Mouse (Mus musculus) limb, embryonic 14.5 days (tissue): ENCODE data around the gene Rgs6. TPM values are rescaled to one million over a fixed set of nuclear protein-coding genes. Genes with fewer than 3 reads are reported as not detected.

ENCODE experiments used
- ATAC-seq: fragments of 200-750 bp; cut with Nextera tagmentation; 2 replicates; pipeline ENCODE4 v1.8.0; 2017; ENCODE audit warnings: low read depth, moderate number of reproducible peaks, moderate TSS enrichment; ENCODE audit not compliant: low FRiP score
- DNase-seq: peaks from one replicate; pipeline ENCODE4 v3.0.0-alpha.2; 2015; ENCODE audit warnings: low spot score
- H3K27ac ChIP-seq: fragments of 300-500 bp; sonication (generic); replicated peaks from 2 replicates; pipeline ENCODE4 v1.5.1; 2014; ENCODE audit warnings: low read depth, mild to moderate bottlenecking, low read length, moderate library complexity, mixed read lengths
- H3K27me3 ChIP-seq: fragments of 300-500 bp; sonication (generic); 2 replicates; pipeline ENCODE4 v1.6.1; 2014; ENCODE audit warnings: low read length, mixed read lengths; ENCODE audit not compliant: control insufficient read depth, insufficient read depth
- H3K36me3 ChIP-seq: fragments of 300-500 bp; sonication (generic); 2 replicates; pipeline ENCODE4 v1.6.1; 2014; ENCODE audit warnings: mild to moderate bottlenecking, low read length, moderate library complexity, mixed read lengths; ENCODE audit not compliant: control insufficient read depth, insufficient read depth
- H3K4me1 ChIP-seq: fragments of 300-500 bp; sonication (generic); 2 replicates; pipeline ENCODE4 v1.6.1; 2014; ENCODE audit warnings: antibody characterized with exemption, low read length, mixed read lengths; ENCODE audit not compliant: control insufficient read depth, insufficient read depth
- H3K4me2 ChIP-seq: fragments of 300-500 bp; sonication (generic); replicated peaks from 2 replicates; pipeline ENCODE4 v1.6.1; 2014; ENCODE audit warnings: low read depth, mild to moderate bottlenecking, low read length, moderate library complexity; ENCODE audit not compliant: severe bottlenecking
- H3K4me3 ChIP-seq: fragments of 300-500 bp; sonication (generic); replicated peaks from 2 replicates; pipeline ENCODE4 v1.5.1; 2014; ENCODE audit warnings: low read length
- H3K9ac ChIP-seq: fragments of 300-500 bp; sonication (generic); 2 replicates; pipeline ENCODE4 v1.6.1; 2014; ENCODE audit warnings: mild to moderate bottlenecking, low read depth, low read length, moderate library complexity; ENCODE audit not compliant: severe bottlenecking
- H3K9me3 ChIP-seq: fragments of 300-500 bp; sonication (generic); 2 replicates; pipeline ENCODE4 v1.6.1; 2016; ENCODE audit warnings: low read length; ENCODE audit not compliant: control insufficient read depth
- POLR2A ChIP-seq: fragments of 200-500 bp; IDR thresholded peaks from 2 replicates; pipeline ENCODE4 v1.8.0; 2012; ENCODE audit warnings: inconsistent platforms, mild to moderate bottlenecking, moderate library complexity, borderline replicate concordance; ENCODE audit not compliant: insufficient read depth, insufficient read length; ENCODE audit errors: extremely low read depth
- WGBS: fragments of 180-500 bp; shearing (Covaris S2); extraction: QIAGEN DNeasy Blood & Tissue Kit; methylation state at CpG from one replicate; pipeline ENCODE4 v1.1.7; 2014; 5-methylcytosine and 5-hydroxymethylcytosine counted together
- polyA plus RNA-seq, 2 experiments: library from polyadenylated mRNA; depleted of rRNA in 1 of 2; stranded (reverse) in 1 of 2; unstranded in 1 of 2; fragments of >200 nt; fragmentation: Nextera tagmentation in 1 of 2; extraction: Ambion mirVana in 1 of 2; gene quantifications; 2 replicates each; pipeline versions ENCODE4 v1.2.1 to v1.2.3; 2012 to 2014

The Rgs6 gene
- polyA plus RNA-seq, 2 experiments, result 1.2 to 1.5 TPM

DNA sequence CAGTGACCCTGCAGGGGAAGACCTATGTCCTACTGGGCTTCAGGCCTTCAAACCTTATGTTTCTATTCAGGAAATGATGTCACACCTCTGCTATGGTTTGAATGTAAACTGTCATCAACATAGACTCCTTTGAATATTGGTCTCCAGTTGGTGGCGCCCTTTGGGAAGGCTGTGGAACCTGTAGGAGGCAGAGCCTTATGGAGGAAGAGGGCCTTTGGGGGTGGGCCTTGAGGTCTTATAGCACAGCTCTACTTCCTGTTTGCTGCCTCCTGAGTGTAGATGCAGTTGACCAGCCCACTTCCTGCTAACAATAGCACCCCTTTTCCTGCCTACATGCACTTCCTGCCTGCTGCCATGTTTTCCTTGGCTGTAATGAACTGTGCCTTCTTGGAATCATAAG is 19.7 kb upstream of the Rgs6 start:
- H3K4me2 ChIP-seq, result no peak overlapping the region
- DNase-seq (no peak), ATAC-seq (no peak)
- H3K36me3 ChIP-seq, result no peaks in the 10 kb centered on the region
- H3K4me3 ChIP-seq, result no peak overlapping the region
- no peaks in the 10 kb centered on the region for H3K9me3 ChIP-seq
- no peaks in the 10 kb centered on the region for H3K4me1 ChIP-seq
- WGBS, result 100% methylated on average over 1 of the region's 1 CpGs
- no peak for TF ChIP-seq POLR2A
- H3K27ac ChIP-seq, result no peak overlapping the region
- H3K9ac ChIP-seq, result no peak overlapping the region
- no peaks in the 10 kb centered on the region for H3K27me3 ChIP-seq

DNA sequence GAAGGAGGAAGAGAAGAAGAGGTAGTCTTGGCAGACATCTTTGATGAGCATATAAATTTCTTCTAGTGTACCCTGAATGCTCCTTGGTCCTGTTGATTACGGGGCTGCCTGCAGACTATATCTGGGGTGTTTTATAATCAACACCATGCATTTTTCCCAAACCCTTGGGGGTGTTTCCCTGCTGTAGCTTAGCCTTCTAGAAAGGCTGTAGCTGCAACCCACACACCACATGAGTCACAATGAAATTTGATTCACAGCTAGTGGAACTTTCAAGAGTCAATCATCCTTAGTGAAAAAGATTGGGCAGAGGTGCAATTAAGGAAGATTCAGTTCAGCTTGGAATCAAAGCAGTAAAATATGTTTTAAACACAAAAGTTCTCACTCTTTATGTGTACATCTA is 15.4 kb upstream of the Rgs6 start:
- TF ChIP-seq POLR2A, result no peak
- Histone ChIP-seq H3K36me3 (no peaks in the 10 kb centered on the region), H3K27me3 (no peaks in the 10 kb centered on the region), H3K27ac (no peak overlapping the region), H3K9me3 (no peaks in the 10 kb centered on the region), H3K9ac (no peak overlapping the region), H3K4me2 (no peak overlapping the region), H3K4me1 (no peaks in the 10 kb centered on the region), H3K4me3 (no peak overlapping the region)
- WGBS, result 53% methylated on average over 1 of the region's 1 CpGs
- ATAC-seq (no peak), DNase-seq (no peak)

DNA sequence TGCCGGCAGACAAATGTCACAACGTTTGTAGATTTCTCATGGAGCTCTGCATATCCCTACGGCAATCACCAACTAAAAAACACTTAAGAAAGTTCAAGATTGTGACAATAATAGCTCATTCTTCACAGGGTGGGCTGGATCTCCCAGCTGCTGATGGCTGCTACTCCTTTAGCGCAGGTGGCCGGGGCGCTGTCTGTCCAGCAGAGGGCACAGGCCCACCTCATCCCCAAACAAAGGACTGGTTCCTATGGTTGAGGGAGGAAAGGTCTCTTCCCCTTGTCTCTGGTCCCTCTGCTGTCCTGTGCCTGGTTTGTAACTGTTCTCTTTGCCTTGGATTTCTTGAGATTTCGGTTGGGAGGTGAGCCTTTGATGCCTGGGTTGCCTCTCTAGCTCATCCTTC is 1.5 kb upstream of the Rgs6 start:
- no peaks in the 10 kb centered on the region for H3K4me1 ChIP-seq
- H3K9ac ChIP-seq, result no peak overlapping the region
- H3K4me2 ChIP-seq, result no peak overlapping the region
- ATAC-seq (no peak), DNase-seq (no peak)
- 52% methylated on average over 7 of the region's 7 CpGs for WGBS
- no peaks in the 10 kb centered on the region for H3K9me3 ChIP-seq
- no peaks in the 10 kb centered on the region for H3K36me3 ChIP-seq
- H3K27ac ChIP-seq, result no peak overlapping the region
- no peak for TF ChIP-seq POLR2A
- no peaks in the 10 kb centered on the region for H3K27me3 ChIP-seq
- no peak overlapping the region for H3K4me3 ChIP-seq

DNA sequence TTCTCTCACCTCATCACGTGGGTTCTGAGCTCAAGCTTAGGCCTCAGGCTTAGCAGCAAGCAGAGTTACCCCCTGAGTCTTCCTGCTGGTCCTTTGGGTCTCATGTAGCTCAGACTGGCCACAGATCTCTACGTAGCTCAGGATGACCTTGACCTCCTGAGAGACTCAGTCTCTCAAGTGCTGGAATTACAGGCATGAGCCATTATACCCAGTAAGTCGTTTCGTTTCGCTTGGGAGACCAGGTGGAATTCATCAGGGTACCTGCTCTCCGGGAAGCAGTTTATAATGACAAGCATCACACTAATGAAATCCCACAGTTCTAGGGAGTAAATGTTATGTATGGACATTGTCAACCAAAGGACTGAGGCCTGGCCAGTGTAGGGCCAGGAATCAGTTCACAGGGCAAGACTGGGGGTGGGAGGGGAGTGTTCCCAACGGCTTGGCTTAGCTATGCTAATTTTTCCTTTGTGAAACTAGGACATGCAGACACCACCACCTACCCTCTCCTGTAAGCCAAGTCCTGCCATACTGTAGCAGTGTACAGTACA is 670 bp upstream of the Rgs6 start:
- H3K27ac ChIP-seq, result no peak overlapping the region

DNA sequence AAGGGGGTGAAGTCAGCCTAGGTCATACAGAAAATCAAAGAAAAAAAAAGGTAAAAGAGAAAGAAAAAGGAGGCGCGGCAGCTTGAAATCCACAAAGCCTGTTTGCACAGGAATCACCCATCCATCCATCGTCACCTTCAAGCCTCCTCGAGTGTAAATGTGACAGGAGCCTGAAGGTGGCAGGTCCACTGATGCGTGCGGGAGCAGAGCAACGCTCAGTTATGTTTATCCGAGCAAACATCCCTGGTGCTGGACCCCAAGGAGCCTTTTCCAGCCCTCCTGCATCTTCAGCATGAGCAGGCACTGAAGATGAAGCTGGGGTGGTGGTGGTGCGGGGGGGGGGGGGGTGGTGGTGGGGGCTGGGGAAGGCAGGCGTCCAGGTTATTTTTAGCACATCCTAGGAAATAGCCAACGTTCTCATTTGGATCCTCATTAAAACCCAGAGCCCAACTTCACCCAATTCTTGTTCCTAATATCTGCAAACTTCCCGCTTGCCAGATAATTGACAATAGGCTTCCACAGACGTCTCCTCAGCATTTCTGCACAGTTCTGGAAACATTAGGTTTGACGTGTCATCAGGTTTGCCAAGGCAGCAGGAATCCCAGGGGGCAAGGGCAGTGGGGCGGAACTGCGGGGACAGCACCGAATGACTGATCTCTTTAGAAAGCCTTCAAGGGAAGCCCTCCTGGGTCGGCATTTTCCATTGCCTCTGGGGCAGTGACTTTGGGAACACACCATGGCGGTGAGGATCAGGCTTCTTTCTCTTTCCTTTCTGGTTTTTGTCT is 946 bp downstream of the Rgs6 start:
- TF ChIP-seq POLR2A, result no peak
- no peaks in the 10 kb centered on the region for H3K27me3 ChIP-seq
- DNase-seq (no peak), ATAC-seq (no peak)
- no peak overlapping the region for H3K4me3 ChIP-seq
- no peaks in the 10 kb centered on the region for H3K9me3 ChIP-seq
- no peak overlapping the region for H3K9ac ChIP-seq
- no peak overlapping the region for H3K27ac ChIP-seq
- no peaks in the 10 kb centered on the region for H3K4me1 ChIP-seq
- no peak overlapping the region for H3K4me2 ChIP-seq
- no peaks in the 10 kb centered on the region for H3K36me3 ChIP-seq
- 36% methylated on average over 17 of the region's 19 CpGs for WGBS

More for the DNA sequence above, 670 bp upstream of the Rgs6 start:
- Histone ChIP-seq H3K4me3 (no peak overlapping the region), H3K36me3 (no peaks in the 10 kb centered on the region), H3K4me1 (no peaks in the 10 kb centered on the region), H3K27me3 (no peaks in the 10 kb centered on the region), H3K9me3 (no peaks in the 10 kb centered on the region), H3K4me2 (no peak overlapping the region), H3K9ac (no peak overlapping the region)
- no peak for DNase-seq
- no peak for ATAC-seq
- 32% methylated on average over 7 of the region's 7 CpGs for WGBS
- TF ChIP-seq POLR2A, result no peak

DNA sequence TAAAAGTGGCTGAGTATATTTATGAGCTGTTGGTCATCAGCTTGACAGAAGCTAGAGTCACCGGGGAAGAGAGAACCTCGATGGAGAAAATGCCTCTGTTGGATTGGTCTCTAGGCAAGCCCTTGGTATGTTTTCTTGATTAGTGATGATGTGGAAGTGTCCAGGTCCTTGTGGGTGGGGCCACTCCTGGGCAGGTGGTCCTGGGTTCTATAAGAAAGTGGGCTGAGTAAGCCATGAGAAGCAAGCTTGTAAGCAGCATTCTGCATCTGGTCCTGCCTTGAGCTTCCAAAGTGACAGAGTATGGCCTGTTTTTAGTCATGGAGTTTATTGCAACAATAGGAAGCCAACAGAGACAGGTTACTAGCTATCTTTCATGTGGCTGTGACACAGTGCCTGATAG is 10.9 kb downstream of the Rgs6 start:
- DNase-seq (no peak), ATAC-seq (no peak)
- H3K4me2 ChIP-seq, result no peak overlapping the region
- no peak overlapping the region for H3K4me3 ChIP-seq
- TF ChIP-seq POLR2A, result no peak
- H3K27ac ChIP-seq, result no peak overlapping the region
- no peak overlapping the region for H3K9ac ChIP-seq
- H3K4me1 ChIP-seq, result no peaks in the 10 kb centered on the region
- WGBS, result 85% methylated on average over 2 of the region's 2 CpGs
- no peaks in the 10 kb centered on the region for H3K36me3 ChIP-seq
- H3K27me3 ChIP-seq, result no peaks in the 10 kb centered on the region
- no peaks in the 10 kb centered on the region for H3K9me3 ChIP-seq
